Mouse (Mus musculus) hindbrain, embryonic 16.5 days (tissue): ENCODE measurements around the gene Cygb. TPM values are rescaled to one million over a fixed set of nuclear protein-coding genes. Genes with fewer than 3 reads are reported as not detected.

Experiments
- ATAC-seq: fragments of 200-750 bp; cut with Nextera tagmentation; 2 replicates; pipeline ENCODE4 v1.8.0; 2017; ENCODE audit warnings: moderate TSS enrichment, moderate library complexity
- H3K27ac ChIP-seq: fragments of 300-500 bp; sonication (generic); 2 replicates; pipeline ENCODE4 v1.5.1; 2014; ENCODE audit warnings: low read depth, mild to moderate bottlenecking, control low read depth, low read length, moderate library complexity
- H3K27me3 ChIP-seq: fragments of 300-500 bp; sonication (generic); replicated peaks from 2 replicates; pipeline ENCODE4 v1.6.1; 2014; ENCODE audit warnings: low read length; ENCODE audit not compliant: control insufficient read depth, insufficient read depth
- H3K36me3 ChIP-seq: fragments of 300-500 bp; sonication (generic); 2 replicates; pipeline ENCODE4 v1.6.1; 2014; ENCODE audit warnings: mild to moderate bottlenecking, low read length, moderate library complexity, mixed read lengths; ENCODE audit not compliant: control insufficient read depth, insufficient read depth
- H3K4me1 ChIP-seq: fragments of 300-500 bp; sonication (generic); 2 replicates; pipeline ENCODE4 v1.6.1; 2014; ENCODE audit warnings: low read depth, low read length; ENCODE audit not compliant: control insufficient read depth, insufficient read depth
- H3K4me2 ChIP-seq: fragments of 300-500 bp; sonication (generic); 2 replicates; pipeline ENCODE4 v1.6.1; 2014; ENCODE audit warnings: mild to moderate bottlenecking, low read length, control low read depth, moderate library complexity
- H3K4me3 ChIP-seq: fragments of 300-500 bp; sonication (generic); 2 replicates; pipeline ENCODE4 v1.5.1; 2014; ENCODE audit warnings: mild to moderate bottlenecking, low read length, control low read depth, moderate library complexity
- H3K9ac ChIP-seq: fragments of 300-500 bp; sonication (generic); 2 replicates; pipeline ENCODE4 v1.6.1; 2014; ENCODE audit warnings: low read depth, mild to moderate bottlenecking, control low read depth, low read length, moderate library complexity
- H3K9me3 ChIP-seq: fragments of 300-500 bp; sonication (generic); 2 replicates; pipeline ENCODE4 v1.6.1; 2014; ENCODE audit warnings: mild to moderate bottlenecking, low read length, moderate library complexity; ENCODE audit not compliant: control insufficient read depth
- WGBS: fragments of 180-500 bp; shearing (Covaris S2); extraction: QIAGEN DNeasy Blood & Tissue Kit; methylation state at CpG from one replicate; pipeline ENCODE4 v1.1.7; 2014; 5-methylcytosine and 5-hydroxymethylcytosine counted together
- polyA plus RNA-seq: library from polyadenylated mRNA; unstranded; fragments of >200 nt; fragmentation: Nextera tagmentation; extraction: Ambion mirVana; gene quantifications from 2 replicates; pipeline ENCODE4 v1.2.1, GENCODE M21; 2015

The Cygb gene
- polyA plus RNA-seq, 1 experiment from 2014 or later, result 37.4 TPM

DNA sequence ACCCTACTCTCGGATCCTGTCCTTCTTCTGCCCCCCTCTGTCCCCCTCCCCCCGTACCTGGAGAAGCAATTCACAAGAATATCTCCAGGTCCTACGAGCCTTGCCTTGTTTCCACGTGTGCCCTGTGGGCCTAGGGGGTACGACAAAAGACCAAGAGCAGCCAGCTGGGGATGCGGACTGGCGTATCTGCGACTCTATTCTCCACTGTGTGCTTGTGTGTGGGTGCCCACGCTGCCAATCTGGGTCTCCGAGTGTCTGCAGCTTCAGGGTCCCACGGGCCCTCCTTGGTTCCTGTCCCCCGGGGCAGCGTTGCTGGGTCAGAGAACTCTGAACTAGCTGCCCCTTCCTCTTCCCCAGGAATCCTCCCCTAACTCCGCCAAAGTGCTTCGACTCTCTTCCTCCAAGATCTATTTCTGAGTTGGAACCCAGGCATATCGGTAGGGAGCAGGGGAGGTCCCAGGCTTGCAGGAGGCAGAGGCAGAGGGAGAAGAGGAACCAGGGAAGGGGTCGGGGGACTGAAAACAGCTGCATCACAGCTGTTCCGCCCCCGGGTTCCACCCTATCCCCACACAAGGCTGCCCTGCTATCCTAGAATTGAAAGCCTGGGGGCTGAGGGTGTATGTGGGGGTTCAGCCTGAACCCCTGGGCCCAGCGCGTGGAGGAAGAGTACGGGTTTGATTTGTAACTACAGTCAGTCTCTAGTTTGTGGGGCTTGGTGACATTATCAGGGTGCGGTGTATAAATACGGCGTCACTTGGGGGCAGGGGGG lies 1.6 kb downstream of the Cygb start:
- H3K4me2 ChIP-seq, result peak overlapping the region; percentile 89
- H3K36me3 ChIP-seq, result no peaks in the 10 kb centered on the region
- no peak for ATAC-seq
- peak overlapping the region; percentile 68 for H3K4me3 ChIP-seq
- H3K27ac ChIP-seq, result no peak overlapping the region
- 57% methylated on average over 25 of the region's 25 CpGs for WGBS
- H3K27me3 ChIP-seq, result peaks cover 2% of the 10 kb centered on the region; the same call in 1 of the 2 replicates
- H3K9ac ChIP-seq, result peak overlapping the region; percentile 95
- H3K4me1 ChIP-seq, result peaks cover 19% of the 10 kb centered on the region
- no peaks in the 10 kb centered on the region for H3K9me3 ChIP-seq

DNA sequence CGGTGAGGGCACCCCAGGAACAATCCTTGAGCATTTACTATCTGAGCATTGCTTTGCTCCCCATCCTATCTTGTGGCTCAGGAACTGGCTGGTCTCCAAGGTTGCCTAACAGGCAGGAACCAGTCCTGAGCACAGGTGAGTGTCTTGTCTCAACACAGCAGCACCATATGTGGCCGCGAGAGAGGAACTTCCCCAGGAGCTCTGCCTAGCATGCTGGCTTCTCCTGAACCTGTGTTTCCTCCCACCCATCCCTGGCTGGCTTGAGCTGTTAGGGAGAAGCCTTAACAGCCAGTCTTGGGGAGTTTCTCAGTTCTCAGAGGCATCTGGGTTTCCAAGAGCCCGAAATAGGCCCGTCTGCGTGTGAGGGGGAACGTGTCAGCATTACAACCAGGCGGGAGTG lies 2.8 kb downstream of the Cygb start:
- ATAC-seq, result no peak
- H3K4me2 ChIP-seq, result no peak overlapping the region
- H3K36me3 ChIP-seq, result no peaks in the 10 kb centered on the region
- peaks cover 17% of the 10 kb centered on the region for H3K4me1 ChIP-seq
- no peak overlapping the region for H3K4me3 ChIP-seq
- H3K27ac ChIP-seq, result no peak overlapping the region
- H3K27me3 ChIP-seq, result peaks cover 2% of the 10 kb centered on the region; the same call in 1 of the 2 replicates
- no peak overlapping the region for H3K9ac ChIP-seq
- WGBS, result 82% methylated on average over 8 of the region's 8 CpGs
- H3K9me3 ChIP-seq, result no peaks in the 10 kb centered on the region

DNA sequence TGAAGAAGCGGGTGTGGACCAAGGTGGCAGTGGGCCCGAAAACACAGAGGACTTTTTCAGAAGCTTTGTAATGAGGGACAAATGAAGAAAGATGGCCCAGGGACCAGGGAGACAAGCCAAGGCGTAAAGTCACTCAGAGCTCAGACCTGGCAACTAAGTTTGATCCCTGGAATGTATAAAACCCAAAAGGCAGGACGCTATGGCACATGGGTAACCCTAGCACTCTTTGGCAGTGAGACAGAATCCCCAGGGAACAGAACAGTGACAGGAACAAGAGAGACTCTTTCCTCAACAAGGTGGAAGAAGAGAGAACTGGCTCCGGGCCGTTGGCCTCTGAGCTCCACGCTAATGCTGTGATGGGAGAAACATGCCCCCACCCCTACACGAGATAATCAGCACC lies 3.3 kb downstream of the Cygb start:
- H3K9me3 ChIP-seq, result no peaks in the 10 kb centered on the region
- H3K4me1 ChIP-seq, result peaks cover 17% of the 10 kb centered on the region
- H3K36me3 ChIP-seq, result no peaks in the 10 kb centered on the region
- no peak overlapping the region for H3K4me3 ChIP-seq
- peaks cover 2% of the 10 kb centered on the region; the same call in 1 of the 2 replicates for H3K27me3 ChIP-seq
- no peak overlapping the region for H3K9ac ChIP-seq
- no peak overlapping the region for H3K4me2 ChIP-seq
- 65% methylated on average over 8 of the region's 8 CpGs for WGBS
- no peak overlapping the region for H3K27ac ChIP-seq
- ATAC-seq, result no peak

DNA sequence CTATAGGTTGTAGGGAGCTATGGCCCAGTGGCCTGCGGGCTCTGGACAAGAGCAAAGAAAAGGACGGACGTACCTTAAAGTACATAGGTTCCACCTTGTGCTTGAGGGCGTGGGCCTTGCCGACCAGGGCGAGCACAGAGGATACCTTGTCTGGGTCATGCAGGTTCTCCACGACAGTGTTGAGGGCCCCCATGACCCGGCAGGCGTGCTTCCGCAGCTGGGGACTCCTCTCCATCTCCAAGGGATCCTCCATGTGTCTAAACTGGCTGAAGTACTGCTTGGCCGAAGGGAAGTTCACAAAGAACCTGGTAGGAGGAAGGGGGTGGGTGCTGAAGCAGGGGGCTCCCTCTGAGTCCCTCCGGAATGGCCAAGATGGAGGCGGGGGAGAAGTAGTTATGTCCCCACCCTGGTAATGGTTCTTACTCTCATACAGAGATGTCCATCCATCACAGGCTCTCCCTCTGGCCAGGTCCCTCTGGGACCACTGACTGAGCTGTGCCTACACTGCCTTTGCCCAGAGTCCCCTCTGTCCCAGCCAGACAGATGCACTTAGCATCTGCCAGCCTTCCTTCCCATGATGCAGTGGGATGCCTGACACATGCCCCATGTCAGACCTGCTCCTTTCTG lies 4.3 kb downstream of the Cygb start:
- Histone ChIP-seq H3K9ac (no peak overlapping the region), H3K27me3 (peaks cover 2% of the 10 kb centered on the region; the same call in 1 of the 2 replicates), H3K4me2 (no peak overlapping the region), H3K27ac (no peak overlapping the region), H3K36me3 (no peaks in the 10 kb centered on the region), H3K4me1 (peaks cover 17% of the 10 kb centered on the region), H3K9me3 (no peaks in the 10 kb centered on the region), H3K4me3 (no peak overlapping the region)
- ATAC-seq, result no peak
- 87% methylated on average over 13 of the region's 13 CpGs for WGBS

DNA sequence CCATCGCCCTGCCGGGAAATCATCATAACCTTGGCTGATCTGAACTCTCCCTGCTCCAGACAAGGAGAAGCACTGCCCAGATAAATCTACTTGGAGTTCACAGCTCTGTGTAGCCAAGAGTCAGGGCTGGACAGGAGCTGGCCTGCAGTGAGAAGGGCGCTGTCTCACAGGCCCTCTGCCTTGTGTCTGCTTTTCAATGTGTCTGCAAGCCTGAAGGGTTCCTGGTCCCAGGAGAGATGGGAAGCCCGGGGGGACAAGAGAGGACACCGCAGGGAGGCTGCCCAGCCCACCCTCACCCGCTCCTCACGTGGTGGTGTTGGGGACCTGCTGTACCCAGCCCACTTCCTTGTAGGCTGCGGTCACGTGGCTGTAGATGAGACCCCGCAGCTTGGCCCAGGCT lies 5.1 kb downstream of the Cygb start:
- Histone ChIP-seq H3K27ac (no peak overlapping the region), H3K27me3 (peaks cover 2% of the 10 kb centered on the region; the same call in 1 of the 2 replicates), H3K4me3 (no peak overlapping the region), H3K9me3 (no peaks in the 10 kb centered on the region), H3K9ac (no peak overlapping the region; the same call in 1 of the 2 replicates), H3K4me2 (no peak overlapping the region), H3K4me1 (peaks cover 24% of the 10 kb centered on the region), H3K36me3 (no peaks in the 10 kb centered on the region)
- 70% methylated on average over 10 of the region's 10 CpGs for WGBS
- ATAC-seq, result no peak

DNA sequence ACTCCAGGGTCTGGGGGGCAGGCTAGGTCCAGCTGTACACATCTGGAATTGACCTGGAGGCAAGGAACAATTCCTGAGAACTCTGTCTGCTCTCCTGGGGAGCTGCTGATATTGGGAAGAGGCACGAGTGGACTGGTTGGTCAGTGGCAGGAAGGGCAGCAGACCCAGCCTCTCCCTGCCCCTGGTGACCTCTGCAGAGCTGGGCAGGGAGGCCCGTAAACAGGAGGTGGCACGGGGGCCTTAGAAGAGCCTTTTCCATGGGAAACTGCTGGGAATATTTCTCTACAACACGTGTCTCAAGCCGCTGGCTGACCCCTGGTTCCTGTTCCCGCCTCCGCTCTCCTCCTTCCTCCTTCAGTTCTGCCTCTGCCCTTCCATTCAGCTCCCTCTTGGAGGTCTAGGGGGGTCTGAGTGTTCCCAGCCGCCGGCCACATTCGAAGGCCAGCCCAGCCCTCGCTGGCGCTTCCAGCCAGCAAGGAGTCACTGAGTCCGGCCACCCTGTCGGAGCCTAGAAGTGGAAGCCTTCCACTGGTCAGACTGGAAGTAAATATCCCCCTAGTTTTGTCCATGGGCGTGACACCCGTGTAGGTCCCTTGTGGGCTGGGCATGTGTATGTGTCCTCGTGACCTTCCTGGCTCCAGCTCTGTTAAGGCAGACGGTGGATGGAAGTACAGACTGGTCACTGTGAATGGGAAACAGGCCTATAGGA lies 5.7 kb downstream of the Cygb start:
- H3K27ac ChIP-seq, result no peak overlapping the region; the same call in 1 of the 2 replicates
- H3K4me3 ChIP-seq, result no peak overlapping the region
- ATAC-seq, result no peak
- H3K36me3 ChIP-seq, result no peaks in the 10 kb centered on the region
- H3K4me2 ChIP-seq, result no peak overlapping the region
- peaks cover 2% of the 10 kb centered on the region; the same call in 1 of the 2 replicates for H3K27me3 ChIP-seq
- WGBS, result 66% methylated on average over 18 of the region's 18 CpGs
- no peak overlapping the region; the same call in 1 of the 2 replicates for H3K9ac ChIP-seq
- no peaks in the 10 kb centered on the region for H3K9me3 ChIP-seq
- H3K4me1 ChIP-seq, result peaks cover 30% of the 10 kb centered on the region

DNA sequence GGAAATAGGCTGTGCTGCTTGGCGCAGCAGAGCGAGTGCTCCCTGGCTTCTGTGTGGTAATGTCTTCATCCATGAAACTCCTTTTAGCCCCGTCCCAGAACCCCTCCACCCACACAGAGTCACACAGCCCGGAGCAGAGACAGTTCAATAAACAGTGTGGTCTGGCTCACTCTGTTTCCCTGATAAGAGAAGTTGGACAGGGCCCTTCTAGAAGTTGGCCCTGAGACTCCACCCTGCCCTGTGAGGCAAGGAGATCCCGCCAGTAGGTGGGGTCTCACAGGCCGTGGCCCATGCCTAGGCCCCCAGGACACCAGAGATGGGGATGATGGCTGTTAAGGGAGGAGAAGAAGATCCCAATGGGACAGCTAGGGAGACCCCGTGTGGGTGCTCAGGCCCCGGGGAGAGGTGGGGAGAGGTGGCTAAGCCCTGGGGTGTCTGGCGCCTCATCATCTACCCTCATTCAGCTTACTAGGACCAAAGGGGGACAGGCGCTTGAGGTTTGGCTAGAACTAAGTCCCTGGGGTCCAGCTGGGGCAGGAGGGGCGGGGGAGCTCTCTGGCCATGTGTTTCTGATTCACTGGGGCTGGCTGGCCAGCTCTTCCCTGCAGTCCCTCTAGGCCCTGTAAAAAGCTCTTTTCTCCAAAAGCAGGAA lies 6.6 kb downstream of the Cygb start:
- no peaks in the 10 kb centered on the region for H3K9me3 ChIP-seq
- H3K4me1 ChIP-seq, result peaks cover 23% of the 10 kb centered on the region

DNA sequence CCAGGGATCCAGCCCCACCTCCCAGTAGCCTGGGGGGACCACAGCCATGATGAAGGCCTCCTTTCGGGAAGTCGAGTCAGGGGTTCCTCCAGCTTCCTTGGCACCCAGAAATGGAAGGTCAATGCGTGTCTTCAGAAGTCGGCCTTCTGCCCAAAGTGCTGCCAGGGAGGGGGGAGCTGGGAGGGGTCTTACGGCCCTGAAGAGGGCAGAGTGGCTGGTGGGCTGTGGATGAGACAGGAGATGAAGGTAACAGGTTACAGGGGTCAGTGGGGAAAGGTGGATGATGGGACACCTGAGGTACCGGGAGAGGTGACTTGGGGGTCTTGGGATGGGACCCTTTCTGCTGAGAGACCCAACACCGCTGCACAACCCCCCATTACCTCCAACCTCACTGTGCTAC lies 7.3 kb downstream of the Cygb start:
- H3K36me3 ChIP-seq, result no peaks in the 10 kb centered on the region
- no peak overlapping the region for H3K4me2 ChIP-seq
- no peaks in the 10 kb centered on the region for H3K9me3 ChIP-seq
- no peaks in the 10 kb centered on the region for H3K27me3 ChIP-seq
- 89% methylated on average over 7 of the region's 7 CpGs for WGBS
- no peak overlapping the region for H3K4me3 ChIP-seq
- no peak overlapping the region for H3K27ac ChIP-seq
- H3K4me1 ChIP-seq, result peaks cover 18% of the 10 kb centered on the region
- no peak overlapping the region for H3K9ac ChIP-seq
- no peak for ATAC-seq

More for the DNA sequence above, 6.6 kb downstream of the Cygb start:
- H3K9ac ChIP-seq, result peak overlapping the region; percentile 3; the same call in 1 of the 2 replicates
- H3K4me3 ChIP-seq, result no peak overlapping the region
- no peak overlapping the region for H3K27ac ChIP-seq
- H3K4me2 ChIP-seq, result no peak overlapping the region
- no peaks in the 10 kb centered on the region for H3K36me3 ChIP-seq
- peaks cover 2% of the 10 kb centered on the region; the same call in 1 of the 2 replicates for H3K27me3 ChIP-seq
- no peak for ATAC-seq
- 65% methylated on average over 11 of the region's 11 CpGs for WGBS
